Mouse (Mus musculus) testis, postnatal 10 days (tissue): Measurements from ENCODE around the gene Hnrnpf.
"Not testable (repeated sequence)": the region's sequence is repeated elsewhere in the genome, so short reads cannot be mapped to it uniquely, and the experiment has no call there.

ENCODE experiments used
- DNase-seq: peaks from one replicate; pipeline ENCODE4 v3.0.0; 2021; ENCODE audit warnings: low spot score

The Hnrnpf gene

GRCm38 (mm10) chr6:117900126-117901080 is at the start of gene Hnrnpf:
Gene Hnrnpf, plus strand, starts transcription at chr6:117900324.
- no peak for DNase-seq

- no peak for DNase-seq
Measured at GRCm38 (mm10) chr6:117851747-117852146, 48.4 kb upstream of the Hnrnpf start.

- DNase-seq = no peak
Measured at GRCm38 (mm10) chr6:117857990-117858389, 42.1 kb upstream of the Hnrnpf start.

DNA sequence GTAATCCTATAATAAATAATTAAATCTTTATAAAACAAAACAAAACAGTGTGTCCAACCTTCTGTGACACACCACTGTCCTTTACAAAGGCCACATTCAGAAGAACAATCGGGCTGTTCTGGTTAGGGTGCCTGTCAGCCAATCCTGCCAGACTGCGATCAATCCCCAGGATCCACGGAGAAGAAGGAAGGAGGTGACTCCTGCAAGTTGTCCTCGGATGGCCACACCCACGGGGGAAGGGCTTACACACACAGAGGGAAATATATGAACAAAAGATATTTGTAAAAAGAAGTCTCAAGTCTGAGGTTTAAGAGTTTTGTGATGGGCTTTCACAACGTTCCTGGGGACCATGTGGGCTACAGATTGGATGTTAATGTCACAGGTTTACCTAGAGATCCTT is 38.3 kb upstream of the Hnrnpf start, which contains the start of gene Zfp239:
Zfp239 (plus strand) TSS at position 253 of the 400 bp plus-strand sequence.
- no peak for DNase-seq

DNA sequence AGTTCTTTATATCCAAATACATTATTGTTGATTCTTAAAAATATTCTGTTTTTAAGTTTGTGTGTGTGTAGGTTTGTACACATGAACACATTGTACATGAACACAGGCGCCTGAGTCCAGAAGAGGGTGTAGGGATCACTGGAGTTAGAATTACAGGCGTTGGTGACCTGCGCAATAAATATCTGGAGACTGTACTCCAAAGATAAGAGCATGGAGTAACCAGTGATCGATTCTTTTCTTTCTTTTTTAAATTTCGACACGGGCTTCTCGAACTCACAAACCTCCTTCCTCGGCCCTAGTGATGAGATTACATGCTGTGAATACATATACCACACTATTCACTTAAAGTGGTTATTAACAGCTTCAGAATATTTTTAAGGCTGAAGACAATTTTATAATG is 37.7 kb upstream of the Hnrnpf start:
- DNase-seq = no peak

GRCm38 (mm10) chr6:117862899-117863620 is 37.1 kb upstream of the Hnrnpf start:
- DNase-seq = peak; percentile 67

- no peak for DNase-seq
Measured at GRCm38 (mm10) chr6:117863751-117864150, 36.4 kb upstream of the Hnrnpf start.

GRCm38 (mm10) chr6:117868187-117868586 is 31.9 kb upstream of the Hnrnpf start:
- DNase-seq = no peak

- DNase-seq = no peak
Measured at GRCm38 (mm10) chr6:117871034-117871433, 29.1 kb upstream of the Hnrnpf start.

GRCm38 (mm10) chr6:117873450-117873849 is 26.7 kb upstream of the Hnrnpf start:
- DNase-seq = not testable (repeated sequence)

- DNase-seq = no peak
Measured at GRCm38 (mm10) chr6:117874621-117875281, 25.4 kb upstream of the Hnrnpf start.

- DNase-seq = no peak
Measured at GRCm38 (mm10) chr6:117878700-117879407, 21.3 kb upstream of the Hnrnpf start.

GRCm38 (mm10) chr6:117879408-117880115 is 20.6 kb upstream of the Hnrnpf start:
- peak; percentile 100 for DNase-seq

DNA sequence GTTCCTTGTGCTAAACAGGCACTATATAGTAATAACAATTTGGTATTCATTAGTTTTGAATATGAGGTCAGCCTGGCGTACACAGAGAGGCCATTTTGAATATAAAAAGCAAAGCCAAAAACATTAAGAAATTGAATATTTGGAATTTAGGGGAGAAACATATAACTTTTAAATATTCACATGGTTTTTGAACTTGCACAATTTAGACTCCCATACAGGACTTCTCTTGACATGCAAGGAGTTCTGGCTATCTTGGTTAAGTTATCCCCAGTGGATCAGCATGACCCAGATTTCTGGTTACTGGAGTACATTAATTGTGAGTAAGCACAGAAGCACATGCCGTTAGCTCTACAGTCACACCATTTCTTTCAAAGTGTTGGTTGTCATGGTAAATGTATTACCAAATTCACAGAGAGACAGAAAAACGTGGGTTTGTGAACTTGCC is 19.7 kb upstream of the Hnrnpf start:
- DNase-seq = no peak

DNA sequence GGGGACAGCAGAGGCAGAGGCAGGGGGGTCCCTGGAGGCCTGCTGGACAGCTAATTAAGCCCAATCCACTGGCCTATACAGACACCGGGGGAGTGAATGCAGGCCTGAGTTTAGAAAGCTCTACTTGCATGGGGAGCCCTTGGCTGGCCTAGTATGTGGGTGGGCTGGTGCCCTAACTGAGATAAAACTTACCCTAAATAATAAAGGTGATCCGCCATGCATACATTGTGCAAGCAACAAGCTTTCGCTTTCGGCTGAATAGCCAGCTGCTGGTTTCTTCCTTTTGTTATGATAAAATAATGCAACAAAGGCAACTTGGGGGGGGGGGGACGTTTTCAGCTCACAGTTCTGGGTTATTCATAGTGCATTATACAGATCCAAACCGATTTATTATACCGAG is 18.9 kb upstream of the Hnrnpf start:
- DNase-seq = no peak

GRCm38 (mm10) chr6:117881997-117882396 is 18.1 kb upstream of the Hnrnpf start:
- DNase-seq = no peak

- DNase-seq = no peak
Measured at GRCm38 (mm10) chr6:117885943-117886342, 14.2 kb upstream of the Hnrnpf start.

DNA sequence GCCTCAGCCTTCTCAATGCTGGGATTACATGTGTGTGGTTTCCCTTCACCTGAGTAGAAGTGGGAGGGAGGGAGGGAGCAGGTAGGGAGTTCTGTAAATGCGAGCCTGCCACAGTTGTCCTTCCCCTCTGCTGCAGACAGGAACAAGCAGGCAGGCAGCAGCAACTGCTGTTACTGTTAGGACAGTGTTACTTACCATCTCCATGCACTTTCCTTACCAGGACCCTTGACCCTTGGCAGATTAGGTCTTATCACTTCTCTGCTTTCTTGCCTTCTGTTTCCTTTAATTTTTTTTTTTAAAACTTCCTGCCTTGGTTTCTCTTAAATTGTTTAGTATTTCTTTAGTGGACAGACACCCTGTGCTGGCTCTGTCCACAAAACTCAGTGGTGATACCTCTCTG is 12.1 kb upstream of the Hnrnpf start:
- no peak for DNase-seq

- no peak for DNase-seq
Measured at GRCm38 (mm10) chr6:117888642-117889096, 11.5 kb upstream of the Hnrnpf start.

GRCm38 (mm10) chr6:117890257-117890656 is 9.9 kb upstream of the Hnrnpf start:
- DNase-seq = no peak
